Mouse (Mus musculus): ENCODE measurements at regions not wholly inside any gene's neighbourhood (a gene's known extent, or its start where the extent isn't known, plus 50 kb on each side); places are given as distances from the start of the nearest gene placed in this dataset.

DNA sequence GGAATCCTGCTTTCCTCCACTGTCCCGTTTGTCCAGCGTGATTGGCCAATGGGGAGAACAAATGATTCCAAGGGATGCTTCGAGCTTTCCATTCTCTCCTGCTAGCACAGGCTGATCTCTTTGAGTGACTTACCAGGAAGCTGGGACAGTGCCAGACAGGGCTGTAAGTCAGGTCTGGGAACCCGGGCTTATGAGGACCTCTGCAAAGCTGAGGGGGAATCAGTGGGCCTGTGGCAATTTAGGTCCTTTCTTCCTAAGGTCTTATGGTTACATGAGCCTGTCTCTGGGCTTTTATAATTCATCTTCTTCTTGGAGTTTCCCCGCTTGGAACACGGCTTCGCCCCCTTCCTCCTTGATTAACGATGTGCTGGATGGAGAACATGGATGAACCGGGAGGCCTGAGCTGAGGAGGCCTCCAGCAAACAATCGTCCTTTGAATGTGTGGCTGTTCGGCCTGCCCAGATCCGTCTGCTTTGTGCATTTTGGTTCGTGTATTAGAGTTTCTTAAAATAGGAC is 98.5 kb downstream of the Mis18a start:
- H3K9me3 ChIP-seq (replicated peaks; ENCODE audit: control insufficient read depth, insufficient read depth, low read length, poor library complexity, severe bottlenecking), result no peaks in the 10 kb centered on the region
- no peaks in the 10 kb centered on the region for H3K27me3 ChIP-seq (ENCODE audit: control insufficient read depth, insufficient read depth, low read length, poor library complexity, severe bottlenecking)
- no peaks in the 10 kb centered on the region for H3K36me3 ChIP-seq (ENCODE audit: control insufficient read depth, insufficient read depth, low read length, poor library complexity, severe bottlenecking)
- H3K4me3 ChIP-seq (ENCODE audit: low read depth, low read length), result no peak overlapping the region
- no peak overlapping the region for H3K9ac ChIP-seq (ENCODE audit: low read depth, poor library complexity, severe bottlenecking)
- H3K4me1 ChIP-seq (ENCODE audit: control insufficient read depth, insufficient read depth, low read length), result no peaks in the 10 kb centered on the region
- no peak for TF ChIP-seq EP300 (IDR thresholded peaks at IDR 0.05; ENCODE audit: insufficient read depth, low read depth, low read length)
- TF ChIP-seq CTCF (IDR thresholded peaks at IDR 0.05; ENCODE audit: low read depth, low read length), result no peak
- H3K27ac ChIP-seq (ENCODE audit: insufficient read depth, low read length), result no peak overlapping the region

GRCm38 (mm10) chr16:90626035-90626670 is 101.1 kb downstream of the Mis18a start:
- Histone ChIP-seq H3K9ac (ENCODE audit: low read depth, poor library complexity, severe bottlenecking) (no peak overlapping the region), H3K36me3 (ENCODE audit: control insufficient read depth, insufficient read depth, low read length, poor library complexity, severe bottlenecking) (no peaks in the 10 kb centered on the region), H3K27ac (ENCODE audit: insufficient read depth, low read length) (no peak overlapping the region), H3K27me3 (ENCODE audit: control insufficient read depth, insufficient read depth, low read length, poor library complexity, severe bottlenecking) (no peaks in the 10 kb centered on the region), H3K4me1 (ENCODE audit: control insufficient read depth, insufficient read depth, low read length) (no peaks in the 10 kb centered on the region), H3K9me3 (replicated peaks; ENCODE audit: control insufficient read depth, insufficient read depth, low read length, poor library complexity, severe bottlenecking) (no peaks in the 10 kb centered on the region), H3K4me3 (ENCODE audit: low read depth, low read length) (no peak overlapping the region)
- TF ChIP-seq EP300 (IDR thresholded peaks at IDR 0.05; ENCODE audit: insufficient read depth, low read depth, low read length) (no peak), POLR2A (IDR thresholded peaks at IDR 0.05; ENCODE audit: insufficient read depth, low read length) (no peak), CTCF (IDR thresholded peaks at IDR 0.05; ENCODE audit: low read depth, low read length) (no peak)

- H3K36me3 ChIP-seq (ENCODE audit: control insufficient read depth, insufficient read depth, low read length, poor library complexity, severe bottlenecking), result no peaks in the 10 kb centered on the region
- H3K9me3 ChIP-seq (replicated peaks; ENCODE audit: control insufficient read depth, insufficient read depth, low read length, poor library complexity, severe bottlenecking), result no peaks in the 10 kb centered on the region
- TF ChIP-seq EP300 (IDR thresholded peaks at IDR 0.05; ENCODE audit: insufficient read depth, low read depth, low read length) (no peak), CTCF (IDR thresholded peaks at IDR 0.05; ENCODE audit: low read depth, low read length) (no peak), POLR2A (IDR thresholded peaks at IDR 0.05; ENCODE audit: insufficient read depth, low read length) (no peak)
Measured at GRCm38 (mm10) chr16:90625301-90626034, 101.7 kb downstream of the Mis18a start.

GRCm38 (mm10) chr16:90624039-90624625 is 103.1 kb downstream of the Mis18a start:
- Histone ChIP-seq H3K4me3 (ENCODE audit: low read depth, low read length) (no peak overlapping the region), H3K9ac (ENCODE audit: low read depth, poor library complexity, severe bottlenecking) (no peak overlapping the region), H3K27ac (ENCODE audit: insufficient read depth, low read length) (no peak overlapping the region), H3K36me3 (ENCODE audit: control insufficient read depth, insufficient read depth, low read length, poor library complexity, severe bottlenecking) (no peaks in the 10 kb centered on the region), H3K9me3 (replicated peaks; ENCODE audit: control insufficient read depth, insufficient read depth, low read length, poor library complexity, severe bottlenecking) (no peaks in the 10 kb centered on the region), H3K4me1 (ENCODE audit: control insufficient read depth, insufficient read depth, low read length) (no peaks in the 10 kb centered on the region), H3K27me3 (ENCODE audit: control insufficient read depth, insufficient read depth, low read length, poor library complexity, severe bottlenecking) (no peaks in the 10 kb centered on the region)
- no peak for TF ChIP-seq CTCF (IDR thresholded peaks at IDR 0.05; ENCODE audit: low read depth, low read length)
- TF ChIP-seq EP300 (IDR thresholded peaks at IDR 0.05; ENCODE audit: insufficient read depth, low read depth, low read length), result no peak
- no peak for TF ChIP-seq POLR2A (IDR thresholded peaks at IDR 0.05; ENCODE audit: insufficient read depth, low read length)

More at GRCm38 (mm10) chr16:90625301-90626034, 101.7 kb downstream of the Mis18a start:
- Histone ChIP-seq H3K4me1 (ENCODE audit: control insufficient read depth, insufficient read depth, low read length) (no peaks in the 10 kb centered on the region), H3K27me3 (ENCODE audit: control insufficient read depth, insufficient read depth, low read length, poor library complexity, severe bottlenecking) (no peaks in the 10 kb centered on the region), H3K27ac (ENCODE audit: insufficient read depth, low read length) (no peak overlapping the region), H3K4me3 (ENCODE audit: low read depth, low read length) (no peak overlapping the region), H3K9ac (ENCODE audit: low read depth, poor library complexity, severe bottlenecking) (no peak overlapping the region)

DNA sequence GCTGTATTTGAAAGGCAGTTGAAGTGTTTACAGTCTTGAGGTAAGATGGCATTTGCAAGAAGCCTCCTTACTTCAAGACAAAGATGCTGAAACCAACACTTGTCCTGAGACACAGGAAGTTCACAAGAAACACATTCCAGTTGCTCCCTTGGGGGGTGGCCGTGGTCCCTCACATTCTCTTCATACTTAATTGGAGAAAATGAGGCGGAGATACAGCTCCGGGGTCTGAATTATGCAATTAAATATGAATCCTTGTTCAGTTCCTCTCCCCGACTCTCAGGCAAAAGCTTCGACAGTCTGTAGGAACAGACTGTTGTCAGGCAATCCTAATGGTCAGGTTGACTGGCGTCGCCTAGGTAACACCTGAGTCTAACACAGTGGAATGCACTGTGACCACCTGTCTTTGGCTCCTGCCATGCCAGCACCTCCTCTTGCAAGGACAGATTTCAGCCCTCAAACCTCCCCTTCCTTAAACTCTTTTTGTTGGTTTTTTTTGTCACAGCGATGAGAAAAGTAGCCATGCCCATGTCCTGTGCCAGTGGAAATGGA is 104.5 kb downstream of the Mis18a start:
- Histone ChIP-seq H3K36me3 (ENCODE audit: control insufficient read depth, insufficient read depth, low read length, poor library complexity, severe bottlenecking) (no peaks in the 10 kb centered on the region), H3K27me3 (ENCODE audit: control insufficient read depth, insufficient read depth, low read length, poor library complexity, severe bottlenecking) (no peaks in the 10 kb centered on the region), H3K27ac (ENCODE audit: insufficient read depth, low read length) (no peak overlapping the region), H3K9ac (ENCODE audit: low read depth, poor library complexity, severe bottlenecking) (no peak overlapping the region), H3K9me3 (replicated peaks; ENCODE audit: control insufficient read depth, insufficient read depth, low read length, poor library complexity, severe bottlenecking) (no peaks in the 10 kb centered on the region), H3K4me3 (ENCODE audit: low read depth, low read length) (no peak overlapping the region), H3K4me1 (ENCODE audit: control insufficient read depth, insufficient read depth, low read length) (no peaks in the 10 kb centered on the region)
- TF ChIP-seq CTCF (IDR thresholded peaks at IDR 0.05; ENCODE audit: low read depth, low read length) (no peak), POLR2A (IDR thresholded peaks at IDR 0.05; ENCODE audit: insufficient read depth, low read length) (no peak), EP300 (IDR thresholded peaks at IDR 0.05; ENCODE audit: insufficient read depth, low read depth, low read length) (no peak)

All from ES-Bruce4 (cell line).